Mouse (Mus musculus) liver, adult 2 months (tissue): Measurements from ENCODE around the gene Fam234a. TPM values are rescaled to one million over a fixed set of nuclear protein-coding genes. Genes with fewer than 3 reads are reported as not detected.

Experiments
- DNase-seq: peaks from one replicate; pipeline ENCODE4 v3.0.0-alpha.2; 2011; ENCODE audit warnings: low read depth, low spot score; ENCODE audit errors: extremely low read depth
- H3K27ac ChIP-seq: fragments of 200-500 bp; replicated peaks from 2 replicates; pipeline ENCODE4 v1.5.1; 2012; ENCODE audit warnings: low read depth, mild to moderate bottlenecking, control low read depth, inconsistent platforms, low read length; ENCODE audit not compliant: insufficient read depth
- H3K27me3 ChIP-seq: fragments of 200-500 bp; 2 replicates; pipeline ENCODE4 v1.6.1; 2012; ENCODE audit warnings: mild to moderate bottlenecking, moderate library complexity, low read length, inconsistent platforms; ENCODE audit not compliant: control insufficient read depth, insufficient read depth
- H3K36me3 ChIP-seq: fragments of 200-500 bp; 2 replicates; pipeline ENCODE4 v1.6.1; 2012; ENCODE audit warnings: low read length, inconsistent platforms; ENCODE audit not compliant: control insufficient read depth, insufficient read depth
- H3K4me1 ChIP-seq: fragments of 200-500 bp; 2 replicates; pipeline ENCODE4 v1.6.1; 2011; ENCODE audit warnings: low read length; ENCODE audit not compliant: control insufficient read depth, insufficient read depth
- H3K4me3 ChIP-seq: fragments of 200-500 bp; 2 replicates; pipeline ENCODE4 v1.5.1; 2011; ENCODE audit warnings: low read depth, mild to moderate bottlenecking, control low read depth, low read length, moderate library complexity; ENCODE audit not compliant: insufficient read depth
- H3K79me2 ChIP-seq: fragments of 200-500 bp; 2 replicates; pipeline ENCODE4 v1.6.1; 2012; ENCODE audit warnings: inconsistent platforms, mild to moderate bottlenecking, low read length, moderate library complexity; ENCODE audit not compliant: control insufficient read depth, insufficient read depth
- H3K9ac ChIP-seq: fragments of 200-500 bp; 2 replicates; pipeline ENCODE4 v1.6.1; 2012; ENCODE audit warnings: low read depth, mild to moderate bottlenecking, control low read depth, inconsistent platforms, low read length
- CTCF ChIP-seq: fragments of 200-500 bp; IDR thresholded peaks from 2 replicates; pipeline ENCODE4 v1.5.1; 2011; ENCODE audit warnings: low read depth, low read length, control low read depth
- POLR2A ChIP-seq: fragments of 200-500 bp; IDR thresholded peaks from 2 replicates; pipeline ENCODE4 v1.6.1; 2011; ENCODE audit warnings: low read length, control low read depth; ENCODE audit not compliant: insufficient read depth; ENCODE audit errors: extremely low read depth
- WGBS: fragments of 180-500 bp; shearing (Covaris S2); methylation state at CpG from one replicate; pipeline ENCODE4 v1.1.7; 2018; 5-methylcytosine and 5-hydroxymethylcytosine counted together
- polyA plus RNA-seq: library from polyadenylated mRNA; depleted of rRNA; stranded (reverse); fragments of >200 nt; gene quantifications from 2 replicates; pipeline ENCODE4 v1.2.3, GENCODE M21; 2012; rRNA removed
- total RNA-seq: library from RNA; depleted of rRNA; stranded (reverse); fragments of >200 nt; gene quantifications from 2 replicates; pipeline ENCODE4 v1.2.3, GENCODE M21; 2014; rRNA removed

The Fam234a gene
- total RNA-seq (12.6 and 19.5 TPM in 2 replicates), polyA plus RNA-seq (50.8 and 54.0 TPM in 2 replicates)

DNA sequence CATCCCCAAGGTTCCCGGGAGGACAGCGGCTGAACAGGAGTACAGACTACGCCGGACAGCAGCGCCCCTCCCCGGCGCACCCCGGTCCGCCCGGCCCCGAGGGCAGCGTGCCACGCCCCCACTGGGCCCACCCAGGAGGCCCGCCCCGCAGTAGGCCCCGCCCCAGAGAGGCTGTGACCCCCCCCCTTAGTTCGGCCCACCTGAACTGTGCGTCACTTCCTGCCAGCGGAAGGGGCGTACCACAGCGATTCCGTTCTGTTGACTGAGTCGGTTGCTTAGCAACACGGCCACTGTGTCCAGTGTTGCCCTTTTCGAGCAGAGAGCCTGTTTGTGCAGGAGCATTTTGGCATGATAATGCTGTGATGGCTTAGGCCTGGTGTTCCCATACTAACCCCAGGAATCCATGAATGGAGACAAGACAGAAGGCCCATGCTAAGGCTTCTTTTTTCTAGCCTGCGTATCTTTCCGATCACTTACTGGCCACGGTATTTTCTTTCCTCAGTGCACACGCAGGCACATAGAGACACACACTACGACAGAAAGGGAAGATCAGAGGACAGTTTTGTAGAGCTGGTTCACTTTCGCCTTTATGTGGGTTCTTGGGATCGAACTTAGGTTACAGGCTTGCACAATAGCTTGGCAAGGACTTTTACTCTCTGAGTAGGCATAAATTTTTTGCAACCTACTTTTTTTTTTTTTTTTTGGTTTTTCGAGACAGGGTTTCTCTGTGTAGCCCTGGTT, at the start of gene Fam234a:
Gene Fam234a (minus strand): TSS at position 142 of the 741 bp plus-strand sequence.
- DNase-seq, result peak; percentile 92
- WGBS, result 4% methylated on average over 33 of the region's 33 CpGs

GRCm38 (mm10) chr17:26289475-26289874, 45.4 kb upstream of the Fam234a start:
- whole genome bisulfite sequencing, result 75% methylated on average over 4 of the region's 4 CpGs
- no peak for DNase-seq
- Histone ChIP-seq H3K4me1 (no peaks in the 10 kb centered on the region; the same call in 1 of the 2 replicates), H3K27ac (no peak overlapping the region), H3K27me3 (no peaks in the 10 kb centered on the region), H3K9ac (no peak overlapping the region), H3K36me3 (peaks cover 16% of the 10 kb centered on the region), H3K79me2 (no peaks in the 10 kb centered on the region), H3K4me3 (no peak overlapping the region)
- TF ChIP-seq POLR2A (no peak), CTCF (no peak)

More for the DNA sequence above, at the start of gene Fam234a:
- TF ChIP-seq CTCF (no peak), POLR2A (no peak; the same call in 1 of the 2 replicates)
- no peaks in the 10 kb centered on the region for H3K36me3 ChIP-seq
- no peaks in the 10 kb centered on the region for H3K27me3 ChIP-seq
- H3K27ac ChIP-seq, result peak within 1 kb of the TSS; percentile 89
- peak within 1 kb of the TSS; percentile 87 for H3K4me3 ChIP-seq
- H3K9ac ChIP-seq, result peak within 1 kb of the TSS; percentile 81
- peaks cover 16% of the 10 kb centered on the region; the same call in 1 of the 2 replicates for H3K79me2 ChIP-seq
- H3K4me1 ChIP-seq, result peaks cover 5% of the 10 kb centered on the region; the same call in 1 of the 2 replicates

DNA sequence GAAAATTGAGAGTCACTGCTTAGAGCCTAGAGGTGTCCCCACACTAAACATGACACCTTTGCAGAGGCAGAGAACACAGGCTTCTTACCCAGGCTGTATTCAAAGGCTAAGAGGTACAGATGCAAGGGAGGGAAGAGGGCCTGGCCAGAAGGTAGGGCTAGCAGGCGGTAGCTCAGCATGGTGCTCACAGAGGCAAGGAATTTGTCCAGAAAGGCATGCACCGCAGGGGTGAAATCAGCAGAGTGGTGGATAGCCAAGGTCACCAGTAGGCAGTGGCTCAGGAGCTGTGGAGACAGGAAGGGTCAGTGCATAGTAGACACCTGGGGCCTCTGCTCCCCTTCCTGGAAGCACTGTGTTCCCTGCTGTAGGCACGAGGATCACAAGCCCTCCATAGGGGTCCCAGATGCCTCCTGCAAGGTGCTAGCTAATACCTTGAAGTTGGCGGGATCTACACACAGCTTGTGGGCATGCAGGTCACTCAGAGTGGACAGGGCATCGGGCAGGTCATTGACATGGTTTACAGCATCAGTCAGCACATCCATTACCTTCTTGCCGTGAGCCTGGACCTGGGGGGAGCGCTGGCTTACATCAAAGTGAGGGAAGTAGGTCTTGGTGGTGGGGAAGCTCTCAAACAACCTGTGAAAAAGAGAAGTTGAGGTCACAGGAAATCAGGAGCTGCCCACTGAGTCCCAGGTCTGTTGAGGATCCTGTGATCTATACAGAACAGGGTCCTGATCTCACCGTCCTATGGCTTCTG, 42.3 kb upstream of the Fam234a start:
- Histone ChIP-seq H3K36me3 (peaks cover 46% of the 10 kb centered on the region), H3K27me3 (no peaks in the 10 kb centered on the region), H3K9ac (no peak overlapping the region), H3K79me2 (no peaks in the 10 kb centered on the region), H3K4me1 (no peaks in the 10 kb centered on the region; the same call in 1 of the 2 replicates), H3K4me3 (no peak overlapping the region), H3K27ac (no peak overlapping the region)
- 82% methylated on average over 8 of the region's 8 CpGs for WGBS
- DNase-seq, result no peak
- TF ChIP-seq POLR2A (no peak), CTCF (no peak)

DNA sequence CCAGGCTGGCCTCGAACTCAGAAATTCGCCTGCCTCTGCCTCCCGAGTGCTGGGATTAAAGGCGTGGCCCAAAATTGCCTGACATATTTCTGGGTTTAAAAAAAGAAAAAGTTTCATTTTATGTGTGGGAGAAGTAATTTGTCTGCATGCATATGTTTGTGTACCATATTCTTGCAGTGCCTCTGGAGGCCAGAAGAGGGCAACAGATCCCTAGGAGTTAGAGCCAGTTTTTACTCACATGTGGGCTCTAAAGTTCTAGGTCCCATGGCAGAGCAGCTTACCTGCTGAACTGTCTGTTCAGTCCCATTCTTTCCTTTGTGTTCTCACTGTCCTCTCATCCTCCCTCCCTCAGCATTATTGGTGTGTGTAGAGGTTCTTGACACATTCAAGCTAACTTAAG, 32.7 kb upstream of the Fam234a start:
- H3K27me3 ChIP-seq, result no peaks in the 10 kb centered on the region
- H3K27ac ChIP-seq, result no peak overlapping the region
- no peak overlapping the region for H3K4me3 ChIP-seq
- no peaks in the 10 kb centered on the region for H3K4me1 ChIP-seq
- peak; percentile 22; the same call in 1 of the 2 replicates for TF ChIP-seq CTCF
- no peak for TF ChIP-seq POLR2A
- no peaks in the 10 kb centered on the region for H3K79me2 ChIP-seq
- DNase-seq, result peak; percentile 28
- H3K9ac ChIP-seq, result no peak overlapping the region
- WGBS, result 91% methylated on average over 4 of the region's 4 CpGs
- peaks cover 63% of the 10 kb centered on the region for H3K36me3 ChIP-seq

- H3K9ac ChIP-seq, result no peak overlapping the region
- WGBS, result 56% methylated on average over 13 of the region's 13 CpGs
- peaks cover 58% of the 10 kb centered on the region for H3K36me3 ChIP-seq
- H3K79me2 ChIP-seq, result no peaks in the 10 kb centered on the region
- H3K4me3 ChIP-seq, result no peak overlapping the region
- H3K4me1 ChIP-seq, result no peaks in the 10 kb centered on the region
- TF ChIP-seq POLR2A, result no peak
- no peak for TF ChIP-seq CTCF
- no peaks in the 10 kb centered on the region for H3K27me3 ChIP-seq
- DNase-seq, result peak; percentile 82
- no peak overlapping the region for H3K27ac ChIP-seq
Measured at GRCm38 (mm10) chr17:26275933-26276332, 31.9 kb upstream of the Fam234a start.
